Comparison of ENCODE assay signal across 8 mouse cellular contexts in the genomic region with DNA sequence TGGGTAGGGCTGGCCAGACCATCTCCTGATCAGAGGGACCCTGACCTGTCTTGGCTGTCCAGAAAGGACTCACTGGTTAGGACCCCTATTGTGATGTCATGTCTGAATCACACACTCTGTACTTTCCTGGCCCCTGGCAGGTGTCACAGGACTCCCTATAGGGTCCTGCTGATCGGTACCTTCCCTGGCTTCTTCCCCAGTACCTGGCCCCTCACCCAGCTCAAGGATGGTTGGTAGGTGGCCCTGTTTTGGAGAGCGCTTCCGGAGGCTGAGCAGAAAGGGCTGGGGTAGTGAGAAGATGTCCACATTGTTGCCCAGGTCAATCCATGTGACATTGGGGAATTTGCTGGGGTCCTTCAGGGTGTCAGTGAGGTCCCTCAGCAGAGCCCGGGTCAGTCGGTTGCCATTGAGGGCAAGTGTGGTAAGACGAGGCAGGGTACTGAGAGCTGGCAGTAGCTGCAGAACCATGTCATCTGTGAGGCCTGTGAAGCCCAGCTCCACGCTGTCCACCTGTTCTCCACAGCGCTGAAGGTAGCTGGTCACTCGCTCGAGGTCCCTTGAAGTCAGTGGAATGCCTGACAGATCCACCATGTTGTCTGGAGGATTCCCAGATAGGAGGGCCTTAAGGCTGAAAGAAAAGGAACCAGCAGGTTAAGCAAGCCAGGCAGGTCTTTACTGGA. TPM values are rescaled to one million over a fixed set of nuclear protein-coding genes. Genes with fewer than 3 reads are reported as not detected.
A peak's percentile ranks its signal among the peaks of the same experiment; 100 is the strongest.
DNase-seq lines count a peak whose midpoint lies in the region; ATAC-seq lines count a peak whose summit lies in the region.

No protein-coding gene starts in this region.

- intact Hi-C loops in heart, postnatal 10 days (cut with DNase I), result no loop called here

- no peaks in the 10 kb centered on the region for H3K9me3 ChIP-seq in hindbrain, embryonic 15.5 days
- no peaks in the 10 kb centered on the region for H3K9me3 ChIP-seq in midbrain, embryonic 15.5 days

- H3K36me3 ChIP-seq in hindbrain, embryonic 15.5 days, result peaks cover 41% of the 10 kb centered on the region
- H3K36me3 ChIP-seq in midbrain, embryonic 15.5 days (replicated peaks), result peaks cover 26% of the 10 kb centered on the region

- no peak for ATAC-seq in hindbrain, embryonic 15.5 days (ENCODE audit: low FRiP score, low read depth)
- ATAC-seq in midbrain, embryonic 15.5 days (replicated peaks), result no peak

- H3K4me3 ChIP-seq in hindbrain, embryonic 15.5 days, result peak overlapping the region; percentile 8
- peak overlapping the region; percentile 8; the same call in 1 of the 2 replicates for H3K4me3 ChIP-seq in midbrain, embryonic 15.5 days

- peak overlapping the region; percentile 78 for H3K4me2 ChIP-seq in hindbrain, embryonic 15.5 days
- H3K4me2 ChIP-seq in midbrain, embryonic 15.5 days, result peak overlapping the region; percentile 87

- H3K27ac ChIP-seq in hindbrain, embryonic 15.5 days (replicated peaks), result peak overlapping the region; percentile 49
- peak overlapping the region; percentile 7; the same call in 1 of the 2 replicates for H3K27ac ChIP-seq in midbrain, embryonic 15.5 days

- H3K4me1 ChIP-seq in hindbrain, embryonic 15.5 days (replicated peaks), result peaks cover 48% of the 10 kb centered on the region
- H3K4me1 ChIP-seq in midbrain, embryonic 15.5 days, result peaks cover 44% of the 10 kb centered on the region

- 42% methylated on average over 10 of the region's 10 CpGs for WGBS in hindbrain, embryonic 15.5 days
- WGBS in midbrain, embryonic 15.5 days, result 41% methylated on average over 10 of the region's 10 CpGs

- H3K9ac ChIP-seq in hindbrain, embryonic 15.5 days, result peak overlapping the region; percentile 23
- H3K9ac ChIP-seq in midbrain, embryonic 15.5 days, result peak overlapping the region; percentile 25; the same call in 1 of the 2 replicates

- no peaks in the 10 kb centered on the region for H3K27me3 ChIP-seq in hindbrain, embryonic 15.5 days
- H3K27me3 ChIP-seq in midbrain, embryonic 15.5 days (replicated peaks), result no peaks in the 10 kb centered on the region

- peak; percentile 90 for DNase-seq in heart, adult 11 months
- DNase-seq in heart, postnatal 10 days, result no peak
- peak; percentile 78 for DNase-seq in R1 (ENCODE audit: low read depth, low spot score)
- DNase-seq in urinary bladder, postnatal 36 days (ENCODE audit: low spot score in 2 of 2), result no peak
- DNase-seq in lung, adult 18-20 months, result no peak
- DNase-seq in adrenal gland, adult 18-20 months (ENCODE audit: low spot score in 2 of 2), result no peak

RNA-seq across cellular contexts. Expression of gene Trpv2, which starts 31.5 kb away (rescaled TPM):
- 1 to 10 TPM; 4.3 to 4.5 TPM for total RNA-seq in heart, postnatal 10 days (2021)
- 30.9 and 31.2 TPM in 2 replicates for polyA plus RNA-seq in hindbrain, embryonic 15.5 days (2015; fragmentation: Nextera tagmentation; extraction: Ambion mirVana)
- 35.8 and 38.8 TPM in 2 replicates for polyA plus RNA-seq in midbrain, embryonic 15.5 days (2015; fragmentation: Nextera tagmentation; extraction: Ambion mirVana)
- 1 to 10 TPM; 3.4 to 7.2 TPM for total RNA-seq in adrenal gland, adult 18-20 months (2021)

RNA-seq across cellular contexts. Expression of gene Lrrc75a, which starts 42.6 kb away (rescaled TPM):
- 10 to 100 TPM; 12.0 to 12.3 TPM for total RNA-seq in heart, postnatal 10 days (2021)
- 12.4 and 12.9 TPM in 2 replicates for polyA plus RNA-seq in hindbrain, embryonic 15.5 days (2015; fragmentation: Nextera tagmentation; extraction: Ambion mirVana)
- polyA plus RNA-seq in midbrain, embryonic 15.5 days (2015; fragmentation: Nextera tagmentation; extraction: Ambion mirVana), result 12.1 and 12.4 TPM in 2 replicates
- 10 to 100 TPM; 13.9 to 23.5 TPM for total RNA-seq in adrenal gland, adult 18-20 months (2021)

RNA-seq across cellular contexts. Expression of gene Mmgt2, which starts 42.7 kb away (rescaled TPM):
- 10 to 100 TPM; 10.8 to 15.8 TPM for total RNA-seq in heart, postnatal 10 days (2021)
- polyA plus RNA-seq in hindbrain, embryonic 15.5 days (2015; fragmentation: Nextera tagmentation; extraction: Ambion mirVana), result 23.7 and 26.4 TPM in 2 replicates
- 21.6 and 23.3 TPM in 2 replicates for polyA plus RNA-seq in midbrain, embryonic 15.5 days (2015; fragmentation: Nextera tagmentation; extraction: Ambion mirVana)
- 10 to 100 TPM; 26.5 to 36.7 TPM for total RNA-seq in adrenal gland, adult 18-20 months (2021)

RNA-seq across cellular contexts. Expression of gene Ubb, which starts 54.8 kb away (rescaled TPM):
- 100 to 1,000 TPM; 678 to 750 TPM for total RNA-seq in heart, postnatal 10 days (2021)
- 4,365 and 4,386 TPM in 2 replicates for polyA plus RNA-seq in hindbrain, embryonic 15.5 days (2015; fragmentation: Nextera tagmentation; extraction: Ambion mirVana)
- polyA plus RNA-seq in midbrain, embryonic 15.5 days (2015; fragmentation: Nextera tagmentation; extraction: Ambion mirVana), result 4,689 and 4,874 TPM in 2 replicates
- 1,000 to 10,000 TPM; 1,040 to 1,434 TPM for total RNA-seq in adrenal gland, adult 18-20 months (2021)

Comparison
In these comparisons a context has a peak if more than half of its experiments do, and no peak if none do; other contexts are left out.
1. DNase-seq: peak in heart, adult 11 months (single experiment) and R1 (single experiment); none in heart, postnatal 10 days (0 of 2), urinary bladder, postnatal 36 days (0 of 2), lung, adult 18-20 months (0 of 2) and adrenal gland, adult 18-20 months (0 of 2).